Mouse (Mus musculus) E14TG2a.4 (cell line): ENCODE measurements around the gene Dsn1.

Source experiments
- CTCF ChIP-seq: conservative IDR thresholded peaks from 2 replicates; pipeline ENCODE4 v1.5.1; 2014; ENCODE audit warnings: low read length
- NANOG ChIP-seq: IDR thresholded peaks from 2 replicates; pipeline ENCODE4 v1.6.1; 2014; ENCODE audit warnings: borderline replicate concordance, low read length, mixed read lengths

- no peak for TF ChIP-seq CTCF
- TF ChIP-seq NANOG, result no peak
These were observed 49.9 kb downstream of the Dsn1 start for GRCm38 (mm10) chr2:156957035-156957434.
